Mouse (Mus musculus) liver, adult 2 months (tissue): ENCODE results near the gene Ube2j2.

Source experiments
- CTCF ChIP-seq: fragments of 200-500 bp; IDR thresholded peaks from 2 replicates; pipeline ENCODE4 v1.5.1; 2011; ENCODE audit warnings: low read depth, low read length, control low read depth
- POLR2A ChIP-seq: fragments of 200-500 bp; IDR thresholded peaks from 2 replicates; pipeline ENCODE4 v1.6.1; 2011; ENCODE audit warnings: low read length, control low read depth; ENCODE audit not compliant: insufficient read depth; ENCODE audit errors: extremely low read depth

DNA sequence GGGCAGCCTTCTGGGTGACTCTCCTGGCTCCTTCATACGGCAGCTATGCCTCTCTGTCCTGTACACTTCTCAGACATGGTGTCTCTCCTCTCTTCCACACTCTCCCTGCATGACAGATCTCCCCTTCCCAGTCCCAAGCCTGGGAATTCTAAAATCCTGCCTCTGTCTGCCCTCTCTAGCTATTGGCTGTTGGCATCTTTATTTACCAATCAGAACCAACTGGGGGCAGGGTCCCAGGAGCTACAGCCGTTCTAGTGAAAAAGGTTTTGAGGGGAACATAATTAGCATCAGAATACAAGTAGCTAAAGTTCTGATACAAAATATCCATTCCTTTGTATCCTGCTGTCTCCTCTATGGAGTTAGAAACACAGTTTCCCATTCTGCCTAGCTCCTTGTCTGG, 40.2 kb downstream of the Ube2j2 start:
- TF ChIP-seq POLR2A = no peak
- no peak for TF ChIP-seq CTCF
